Mouse (Mus musculus): Measurements from ENCODE around the gene Dgkq.
"Not testable (repeated sequence)": the region's sequence is repeated elsewhere in the genome, so short reads cannot be mapped to it uniquely, and the experiment has no call there.

Dgkq gene

DNA sequence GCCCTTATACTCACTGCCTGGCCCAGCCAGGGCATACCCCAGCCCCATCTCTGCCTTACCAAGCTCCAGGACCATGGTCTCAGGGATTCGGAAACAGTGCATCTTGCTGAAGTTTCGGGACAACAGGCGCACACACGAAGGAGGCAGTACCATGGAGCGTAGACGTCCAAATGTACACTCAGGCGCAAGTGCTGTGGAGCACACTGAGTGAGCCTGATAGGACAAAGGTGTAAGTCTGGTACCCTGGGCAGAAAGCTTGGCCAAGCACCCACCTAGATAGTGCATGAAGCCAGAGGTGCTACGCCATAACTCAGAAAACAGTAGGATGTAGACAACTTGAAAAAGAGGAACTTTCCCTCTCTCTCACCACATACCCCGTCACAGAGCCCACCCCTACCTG lies 14.1 kb downstream of the Dgkq start:
- in situ Hi-C loops (cut with MseI, MboI): no loop called here

DNA sequence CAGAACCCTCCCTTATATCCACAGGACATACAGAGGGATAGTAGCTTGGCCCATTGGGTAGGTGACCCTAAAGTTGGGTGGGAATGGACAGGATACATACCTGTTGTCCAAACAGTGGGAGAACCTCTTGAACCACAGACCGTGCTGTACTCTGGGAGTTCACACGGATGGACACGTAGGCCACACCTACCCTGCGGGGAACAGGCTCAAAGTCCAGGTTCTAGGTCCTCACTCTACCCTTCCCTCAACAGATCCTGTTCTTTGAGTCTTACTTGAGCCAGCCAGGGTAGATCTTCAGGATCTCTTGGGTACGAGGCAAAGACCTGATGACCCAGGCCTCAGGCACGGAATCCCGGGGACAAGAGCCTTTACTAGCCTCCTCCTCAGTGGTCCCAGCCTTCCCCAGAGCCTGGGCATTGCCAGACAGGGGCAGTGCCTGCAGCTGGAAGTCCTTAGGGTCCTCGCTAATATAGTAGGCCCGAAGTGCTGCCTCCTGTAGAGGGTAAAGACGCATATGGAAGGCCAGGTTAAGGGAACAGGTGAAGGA lies 15.0 kb downstream of the Dgkq start:
- in situ Hi-C loops (cut with MseI, MboI): no loop called here

DNA sequence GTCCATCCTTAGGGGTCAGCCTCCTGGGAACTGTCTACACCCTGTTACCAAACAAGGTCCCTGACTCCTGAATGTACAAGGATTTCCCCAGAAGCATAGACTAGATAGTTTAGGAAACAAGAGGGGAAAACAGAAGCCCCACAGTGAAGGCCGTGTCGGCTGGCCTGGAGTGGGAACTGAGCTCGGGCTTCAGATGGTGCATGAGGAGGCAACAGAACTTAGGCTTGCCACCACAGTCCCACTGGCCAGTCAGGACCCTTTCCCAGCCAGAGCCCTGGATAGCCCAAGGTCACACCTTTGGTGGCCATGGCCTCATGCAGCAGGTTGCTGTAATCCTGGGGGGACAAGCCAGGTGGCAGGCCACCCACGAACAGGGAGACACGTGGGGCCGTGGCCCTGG lies 16.1 kb downstream of the Dgkq start:
- in situ Hi-C loops (cut with MseI, MboI): no loop called here

DNA sequence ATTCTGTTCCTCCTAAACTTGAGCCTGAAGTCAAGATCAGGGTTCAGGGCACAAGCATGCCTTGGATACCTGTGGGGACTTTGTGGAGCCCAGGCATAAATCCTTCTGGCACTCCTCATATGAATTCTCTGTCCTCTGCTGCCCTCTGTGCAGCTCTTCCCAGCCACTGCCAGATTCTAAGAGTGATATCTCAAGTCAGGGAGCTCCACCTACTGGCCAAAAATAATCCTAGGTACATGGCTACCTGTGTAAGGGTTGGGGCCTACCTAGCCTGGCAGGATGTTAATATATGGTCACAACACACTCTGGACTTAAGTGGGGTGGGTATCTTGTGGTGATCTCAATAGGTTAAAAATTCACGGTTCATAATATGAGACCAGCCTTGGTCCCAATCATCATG lies 17.6 kb downstream of the Dgkq start:
- in situ Hi-C loops (cut with MseI, MboI): no loop called here

DNA sequence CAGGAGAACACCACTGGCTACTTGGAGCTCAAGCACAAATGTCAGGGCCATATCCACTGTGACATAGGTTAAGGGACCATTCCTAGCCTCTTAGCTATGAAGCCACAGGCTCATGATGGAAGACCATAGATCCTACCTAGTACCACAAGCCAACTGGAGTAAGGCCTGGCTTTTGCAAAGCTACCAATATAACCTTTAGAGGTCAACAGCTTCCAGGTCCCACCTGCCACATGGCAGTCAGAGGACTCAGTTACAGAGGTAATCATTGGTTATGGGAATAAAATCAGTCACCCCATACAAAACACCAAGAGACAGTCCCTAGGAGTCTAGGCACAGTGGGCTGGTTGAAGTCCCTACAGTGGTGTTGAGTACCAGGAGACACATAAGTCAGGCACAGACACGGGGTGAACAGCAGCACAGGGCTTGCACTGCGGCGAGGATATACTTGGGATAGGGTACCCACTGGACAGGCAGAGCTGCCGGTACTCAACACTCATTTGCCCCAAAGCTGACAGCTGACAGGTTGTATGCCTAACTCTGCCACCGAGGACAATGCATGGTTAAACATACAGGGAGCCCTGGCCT lies 18.2 kb downstream of the Dgkq start:
- in situ Hi-C loops (cut with MseI, MboI): no loop called here

DNA sequence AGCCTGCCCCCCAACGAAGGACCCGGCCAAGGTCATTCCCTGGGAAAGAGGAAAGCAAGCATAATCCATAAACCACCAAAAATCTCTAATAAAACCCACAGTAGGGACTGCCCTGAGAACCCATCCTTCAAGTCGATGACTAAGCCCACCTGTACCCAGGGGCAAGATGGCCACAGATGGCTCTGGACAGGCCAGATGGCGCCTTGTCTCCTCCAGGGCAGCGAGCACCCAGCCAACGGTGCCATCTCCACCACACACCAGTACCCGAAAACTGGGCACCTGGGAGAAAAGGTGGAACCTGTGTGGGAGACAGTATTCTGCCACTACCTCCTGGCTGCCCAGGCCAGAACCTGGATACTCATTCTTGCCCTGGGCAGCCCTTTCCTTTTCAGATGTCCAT lies 19.1 kb downstream of the Dgkq start:
- in situ Hi-C loops (cut with MseI, MboI): no loop called here

DNA sequence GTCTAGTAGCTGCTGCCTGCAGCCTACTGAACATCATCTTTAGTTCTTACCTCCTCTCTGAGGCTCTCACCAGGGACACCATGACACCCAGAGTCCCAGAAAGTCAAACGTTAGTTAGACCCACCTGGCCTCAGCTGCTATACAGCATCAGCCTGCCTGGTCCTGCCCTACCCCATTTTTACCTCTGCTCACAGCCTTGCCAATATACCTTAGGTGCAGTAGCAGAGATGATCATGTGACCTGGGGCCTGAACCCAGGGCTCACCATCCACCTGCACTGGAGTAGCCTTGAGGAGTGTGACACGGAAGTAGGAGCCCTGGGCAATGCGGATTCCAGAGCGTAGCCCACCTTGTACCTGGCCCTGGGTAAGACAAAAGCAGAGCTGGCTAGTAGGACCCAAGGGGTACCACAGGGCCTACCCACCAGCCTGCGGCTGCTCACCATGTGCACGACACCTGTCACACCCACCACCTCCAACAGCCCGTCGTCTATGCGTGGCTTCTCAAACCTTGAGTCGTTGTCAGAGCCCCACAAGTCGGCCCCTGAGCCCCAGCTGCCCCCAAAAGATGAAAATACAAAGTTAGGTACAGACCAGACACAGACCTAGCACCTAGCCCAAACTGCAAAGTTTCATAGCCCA lies 20.4 kb downstream of the Dgkq start:
- in situ Hi-C loops (cut with MseI, MboI): no loop called here

DNA sequence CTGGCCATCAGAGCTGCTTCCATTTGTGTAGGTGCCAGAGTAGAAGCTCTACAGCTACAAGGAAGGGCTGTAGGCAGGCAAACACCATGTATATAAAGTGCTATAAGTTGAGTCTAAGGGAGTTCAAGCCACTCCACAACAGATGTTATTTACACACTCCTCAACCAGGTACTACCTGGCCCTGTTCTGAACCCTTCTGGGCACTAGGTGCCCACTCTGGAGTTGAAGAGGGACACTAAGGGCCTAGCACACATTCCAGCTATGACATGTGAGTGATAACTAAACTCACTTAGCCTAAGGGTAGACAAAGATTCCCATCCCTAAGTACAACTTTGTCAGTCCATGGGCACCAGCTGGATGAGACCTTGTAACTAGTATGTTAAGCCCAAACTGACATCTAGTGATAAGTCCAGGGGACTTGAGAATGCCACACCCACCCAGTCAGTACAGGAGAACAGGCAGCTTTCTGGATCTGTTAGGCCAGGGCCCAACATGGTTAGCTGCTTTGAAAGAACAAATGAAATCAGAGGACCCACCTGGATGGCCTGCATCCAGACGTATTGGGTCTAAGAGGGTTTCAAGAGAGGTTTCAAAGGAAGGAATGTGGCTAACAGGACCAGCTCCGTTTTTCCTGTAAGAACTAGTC lies 21.5 kb downstream of the Dgkq start:
- in situ Hi-C loops (cut with MseI, MboI): no loop called here

DNA sequence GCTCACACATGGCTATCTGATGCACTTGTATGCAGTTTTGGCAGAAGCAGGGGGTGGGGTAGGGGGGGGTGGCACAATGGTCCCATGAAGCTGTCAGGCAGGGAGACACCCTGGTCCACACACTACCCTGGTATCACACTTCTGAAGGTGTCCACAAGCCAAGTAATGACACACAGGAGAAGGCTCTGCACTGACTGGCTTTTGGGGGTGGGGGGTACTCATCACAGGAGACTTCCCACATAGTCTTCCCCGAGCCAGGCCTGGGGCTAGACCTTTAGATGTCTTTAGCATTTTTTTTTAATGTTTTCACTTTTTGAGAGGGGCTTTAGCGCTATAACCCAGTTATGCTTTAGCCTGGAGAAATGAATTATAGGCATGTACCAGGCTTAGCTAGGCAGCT lies 22.2 kb downstream of the Dgkq start:
- in situ Hi-C loops (cut with MseI, MboI): no loop called here

DNA sequence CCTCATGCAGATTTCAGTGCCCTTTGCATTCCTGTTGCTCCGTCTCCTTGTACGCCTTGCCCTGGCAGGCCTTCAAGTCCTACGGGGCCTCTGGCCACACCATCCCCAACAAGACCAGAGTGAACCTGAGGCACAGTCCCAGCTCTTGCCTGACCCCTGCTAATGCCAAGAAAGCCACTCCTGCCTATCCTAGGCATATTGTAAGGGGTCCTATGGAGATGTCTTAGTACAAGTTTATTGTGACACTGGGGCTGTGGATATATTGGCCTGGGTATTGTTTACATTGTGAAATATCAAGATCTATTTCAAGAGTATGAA lies 23.2 kb downstream of the Dgkq start:
- in situ Hi-C loops (cut with MseI, MboI): no loop called here

DNA sequence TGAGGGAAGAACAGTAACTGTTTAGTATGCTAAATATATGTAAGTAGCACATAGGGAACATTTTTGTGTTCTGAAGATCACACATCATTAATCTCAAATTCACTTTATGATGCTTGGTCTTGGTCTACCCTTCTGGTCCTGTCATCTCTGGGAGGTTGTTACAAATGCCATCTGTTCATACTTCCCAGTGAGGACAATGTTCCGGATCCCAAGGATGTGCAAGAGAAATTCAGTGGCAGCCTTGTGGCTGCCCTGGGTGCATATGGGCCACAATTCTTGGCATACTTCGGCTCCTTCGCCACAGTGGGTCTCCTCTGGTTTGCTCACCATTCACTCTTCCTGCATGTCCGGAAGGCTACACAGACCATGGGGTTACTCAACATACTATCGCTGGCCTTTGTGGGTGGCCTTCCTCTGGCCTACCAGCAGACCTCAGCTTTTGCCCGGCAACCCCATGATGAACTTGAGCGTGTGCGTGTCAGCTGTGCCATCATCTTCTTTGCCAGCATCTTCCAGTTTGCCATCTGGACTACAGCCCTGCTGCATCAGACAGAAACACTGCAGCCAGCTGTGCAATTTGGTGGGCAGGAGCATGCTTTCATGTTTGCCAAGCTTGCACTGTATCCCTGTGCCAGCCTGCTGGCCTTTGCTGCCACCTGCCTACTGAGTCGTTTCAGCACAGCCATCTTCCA lies 23.7 kb downstream of the Dgkq start:
- in situ Hi-C loops (cut with MseI, MboI): no loop called here

DNA sequence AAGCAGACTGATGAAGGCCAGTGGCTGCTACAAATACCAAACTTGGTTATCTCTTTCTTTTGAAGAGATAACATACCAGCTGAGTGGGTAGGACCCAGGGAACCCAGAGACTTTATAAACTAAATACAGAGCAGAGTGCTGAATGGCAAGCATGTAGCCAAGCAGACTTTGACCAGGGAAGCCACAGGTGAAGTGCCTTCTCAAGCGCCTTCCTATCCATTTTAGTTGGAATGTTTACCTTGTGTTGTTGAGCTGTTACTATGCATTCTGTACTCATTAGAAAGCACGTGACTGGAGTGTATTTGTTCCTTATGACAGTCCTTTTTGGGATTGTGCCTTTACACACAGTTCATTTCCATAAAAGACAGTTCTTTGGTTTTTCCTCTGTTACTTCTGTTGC lies 25.8 kb downstream of the Dgkq start:
- in situ Hi-C loops (cut with MseI, MboI): no loop called here

DNA sequence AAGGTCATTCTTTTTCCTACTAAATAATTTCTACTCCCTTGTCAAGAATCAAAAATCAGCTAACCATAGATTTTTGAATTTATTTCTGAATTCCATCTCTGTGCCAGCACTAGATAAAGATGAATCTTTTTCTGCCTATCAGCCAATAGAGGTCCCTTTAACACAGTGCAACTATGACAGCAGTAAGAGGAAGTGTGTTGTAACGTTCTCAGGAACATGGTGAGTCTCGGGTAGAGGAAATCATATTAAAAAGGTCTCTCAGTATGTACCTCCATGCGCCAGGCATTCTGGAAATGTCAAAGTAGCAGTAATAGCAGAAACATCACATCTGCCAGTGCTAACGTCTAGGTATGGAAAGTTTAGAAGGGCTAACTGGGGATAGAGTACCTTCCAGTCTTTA lies 33.3 kb downstream of the Dgkq start:
- in situ Hi-C loops (cut with MseI, MboI): no loop called here

DNA sequence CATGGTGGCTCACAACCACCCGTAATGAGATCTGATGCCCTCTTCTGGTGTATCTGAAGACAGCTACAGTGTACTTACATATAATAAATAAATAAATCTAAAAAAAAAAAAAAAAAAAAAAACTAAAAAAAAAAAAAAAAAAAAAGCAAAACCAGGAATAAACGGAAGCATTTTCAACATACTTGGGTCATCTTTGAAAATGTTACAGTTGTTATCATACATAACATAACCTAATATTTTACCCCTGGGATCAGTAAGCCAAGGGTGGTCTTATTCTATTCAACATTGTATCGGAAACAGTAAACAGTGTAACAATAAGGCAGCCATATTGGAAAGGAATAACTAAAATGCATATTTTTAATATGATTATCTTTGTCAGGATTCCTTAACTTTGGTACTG lies 35.4 kb downstream of the Dgkq start:
- in situ Hi-C loops (cut with MseI, MboI): not testable (repeated sequence)

DNA sequence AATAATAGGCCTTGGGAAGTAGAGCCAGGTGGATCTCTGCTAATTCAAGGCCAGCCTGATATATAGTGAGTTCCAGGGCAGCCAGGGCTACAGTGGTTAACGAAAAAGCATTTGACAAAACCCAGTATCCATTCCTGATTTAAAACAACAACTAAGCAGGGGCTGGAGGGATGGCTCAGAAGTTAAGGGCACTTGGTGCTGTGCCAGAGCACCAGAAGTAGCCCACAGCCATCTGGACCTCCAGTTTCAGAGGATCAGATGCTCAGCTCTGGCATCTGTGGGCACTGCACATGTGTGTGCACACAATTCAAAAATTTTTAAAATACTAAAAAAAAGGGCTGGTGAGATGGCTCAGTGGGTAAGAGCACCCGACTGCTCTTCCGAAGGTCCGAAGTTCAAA lies 35.8 kb downstream of the Dgkq start:
- in situ Hi-C loops (cut with MseI, MboI): no loop called here

DNA sequence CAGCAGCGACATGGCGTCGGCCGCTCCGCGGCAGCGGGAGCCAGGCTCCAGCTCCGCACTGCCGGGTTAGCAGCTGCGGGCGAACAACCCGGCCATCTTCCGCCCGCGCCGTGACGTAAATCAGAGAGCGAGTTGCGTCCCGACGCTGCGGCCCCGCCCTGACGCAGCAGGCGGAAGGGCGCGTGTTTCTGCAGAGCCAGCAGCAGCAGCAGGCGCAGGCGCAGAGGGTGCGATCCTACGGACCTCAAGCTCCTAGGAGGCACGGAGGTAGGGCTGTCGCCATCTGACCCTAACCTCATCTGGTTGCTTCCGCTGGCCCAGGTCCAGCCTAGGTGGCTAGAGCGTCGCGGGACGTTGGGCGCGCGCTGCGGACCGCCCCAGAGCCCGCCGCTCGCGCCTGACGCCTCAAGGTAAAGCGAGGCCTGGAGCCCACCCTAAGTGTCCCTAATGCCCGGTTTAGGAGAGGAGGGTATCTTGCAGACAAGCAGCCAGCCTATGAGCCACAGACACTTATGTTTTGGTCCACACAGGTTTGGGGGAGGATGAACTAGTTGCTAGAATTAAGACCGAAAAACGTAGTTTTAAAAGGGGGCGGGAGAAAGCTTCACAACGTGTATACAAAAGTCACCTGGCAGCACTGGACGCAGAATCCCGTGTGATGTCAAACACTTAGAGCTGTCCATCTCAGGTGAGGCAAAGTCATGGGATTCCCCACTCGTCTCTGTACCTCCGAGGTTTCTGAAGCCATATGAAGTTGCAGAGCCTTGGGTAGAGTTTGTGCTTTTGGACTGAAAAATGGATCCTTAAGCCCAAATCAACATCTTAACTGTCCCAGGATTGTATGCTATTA lies 39.6 kb downstream of the Dgkq start, which contains the start of the genes Gak and Tmem175:
TSS of gene Gak (minus strand) at position 122 of the 850 bp plus-strand sequence.
TSS of gene Tmem175 (plus strand) at position 137 of the 850 bp plus-strand sequence.
- in situ Hi-C loops (cut with MseI, MboI): no loop called here

DNA sequence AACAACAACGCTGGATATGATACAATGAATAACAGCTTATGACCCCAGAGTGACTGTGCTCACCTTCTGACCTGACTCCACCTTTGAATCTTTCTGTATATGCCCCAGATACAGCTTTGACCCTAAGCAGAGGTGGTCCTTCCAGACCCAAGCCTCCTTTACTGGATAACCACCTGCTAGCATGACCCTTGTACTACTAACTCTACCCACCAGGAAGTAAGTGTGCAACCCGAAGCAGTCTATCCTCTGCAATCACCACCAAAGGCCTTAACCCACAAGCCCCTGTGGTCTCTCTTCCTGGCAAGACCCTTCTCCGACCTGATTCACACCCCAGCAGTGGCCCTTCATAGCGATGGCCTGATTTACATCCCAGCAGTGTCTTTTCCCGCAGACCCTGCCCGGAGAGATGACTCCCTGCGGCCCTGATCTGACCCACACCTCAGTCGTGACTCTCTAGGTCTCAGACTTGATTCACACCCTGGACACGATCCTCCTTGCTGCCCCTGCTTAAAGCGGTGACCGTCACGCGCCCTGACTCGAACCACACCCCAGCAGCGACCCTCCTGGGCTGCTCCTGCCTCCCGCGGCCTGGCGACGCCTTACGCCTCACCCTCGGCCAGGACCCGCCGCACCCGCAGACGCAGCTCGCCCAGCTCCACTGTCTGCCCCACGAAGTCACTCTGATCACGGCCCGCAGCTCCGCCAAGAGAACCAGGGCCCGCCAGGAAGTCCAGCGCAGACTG lies 40.4 kb downstream of the Dgkq start:
- in situ Hi-C loops (cut with MseI, MboI): no loop called here

DNA sequence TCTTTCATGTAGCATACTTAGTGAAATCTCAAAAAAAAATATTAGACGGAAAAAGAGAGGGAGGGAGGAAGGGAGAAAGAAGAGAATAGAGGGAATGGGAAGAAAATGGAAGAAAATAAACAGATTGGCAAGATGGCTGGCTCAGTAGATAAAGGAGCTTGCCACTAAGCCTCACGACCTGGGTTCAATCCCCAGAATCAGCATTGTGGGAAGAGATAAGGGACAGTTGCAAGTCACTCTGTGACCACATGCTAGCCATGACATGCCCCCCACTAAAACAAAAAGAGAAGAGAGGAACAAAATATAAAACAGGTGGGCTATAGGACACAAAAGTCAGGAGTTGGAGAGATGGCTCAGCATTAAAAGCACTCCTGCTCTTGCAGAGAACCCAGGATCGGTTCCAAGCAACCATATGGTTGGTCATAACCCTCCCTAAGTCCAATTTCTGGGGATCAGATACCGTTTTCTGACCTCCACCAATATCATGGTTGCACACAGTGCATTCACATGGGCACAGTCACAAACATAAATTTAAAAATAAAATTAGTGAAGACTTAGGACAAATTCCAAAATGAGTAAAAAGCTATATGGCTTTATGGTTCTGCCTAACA lies 43.3 kb downstream of the Dgkq start:
- in situ Hi-C loops (cut with MseI, MboI): no loop called here

DNA sequence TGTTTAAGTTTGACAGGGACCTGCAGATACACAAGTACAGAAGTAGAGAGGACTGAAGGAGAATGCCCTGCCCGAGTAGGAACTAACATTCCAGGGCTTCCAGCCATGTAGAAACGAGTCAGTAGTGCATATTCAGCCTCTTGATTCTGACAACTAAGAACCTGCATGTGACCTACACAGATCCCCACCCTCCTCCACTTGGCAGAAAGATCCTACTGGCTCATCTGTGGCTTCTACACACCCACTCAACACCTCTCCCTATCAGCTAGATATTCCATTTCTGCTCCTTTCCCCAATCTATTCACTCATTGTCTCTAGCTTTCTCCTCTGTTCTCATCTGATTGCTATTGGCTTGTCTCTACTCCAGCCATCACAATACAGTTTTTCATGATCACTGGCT lies 47.6 kb downstream of the Dgkq start:
- in situ Hi-C loops (cut with MseI, MboI): no loop called here

DNA sequence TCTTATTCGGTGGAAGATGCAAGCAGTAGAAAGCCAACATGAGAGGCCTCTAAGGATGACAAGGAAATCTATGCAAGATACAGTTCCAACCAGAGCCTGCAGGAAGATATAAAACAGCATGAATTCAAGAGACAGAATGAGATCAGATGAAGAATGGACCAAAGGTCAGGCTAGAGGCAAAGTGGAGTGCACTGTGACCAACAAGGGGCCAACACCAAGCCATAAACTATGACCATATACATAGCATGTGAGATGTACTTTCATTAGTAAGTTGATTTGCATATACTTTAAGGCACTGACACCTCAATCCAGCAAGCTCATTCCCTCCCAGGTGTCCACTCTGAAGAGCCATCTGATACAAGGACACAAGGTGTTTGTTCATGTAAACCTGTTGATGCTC lies 59.0 kb downstream of the Dgkq start:
- in situ Hi-C loops (cut with MseI, MboI): no loop called here

DNA sequence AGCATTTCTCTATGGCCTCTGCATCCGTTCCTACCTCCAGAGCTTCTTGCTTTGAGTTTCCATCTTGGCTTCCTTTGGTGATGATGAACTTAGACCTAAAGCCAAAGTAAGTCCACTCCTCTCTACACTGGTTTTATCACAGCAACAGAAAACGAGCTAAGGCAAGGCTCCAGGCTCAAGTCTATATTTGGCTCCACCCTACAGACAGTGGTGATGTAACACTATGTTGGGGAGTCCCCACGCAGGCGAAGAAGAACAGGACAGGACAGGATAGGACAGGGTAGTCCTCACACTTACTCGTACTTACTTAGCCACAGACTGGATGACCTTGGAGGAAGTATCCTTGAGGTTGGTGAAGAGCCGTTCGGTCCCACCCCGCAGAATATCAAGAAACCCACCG lies 66.9 kb downstream of the Dgkq start:
- in situ Hi-C loops (cut with MseI, MboI): no loop called here
